Mouse (Mus musculus) intestine, embryonic 14.5 days (tissue): Measurements from ENCODE around the gene Slc7a3. TPM values are rescaled to one million over a fixed set of nuclear protein-coding genes. Genes with fewer than 3 reads are reported as not detected.

Experiments
- ATAC-seq: fragments of 200-750 bp; cut with Nextera tagmentation; replicated peaks from 2 replicates; pipeline ENCODE4 v1.8.0; 2017; ENCODE audit warnings: low read depth, moderate number of reproducible peaks, moderate TSS enrichment, moderate library complexity; ENCODE audit not compliant: low FRiP score, low TSS enrichment
- DNase-seq: peaks from one replicate; pipeline ENCODE4 v3.0.0-alpha.2; 2018; ENCODE audit warnings: low spot score
- H3K27ac ChIP-seq: fragments of 300-500 bp; sonication (generic); 2 replicates; pipeline ENCODE4 v1.5.1; 2014; ENCODE audit warnings: low read depth, mild to moderate bottlenecking, control low read depth
- H3K27me3 ChIP-seq: fragments of 300-500 bp; sonication (generic); replicated peaks from 2 replicates; pipeline ENCODE4 v1.6.1; 2014; ENCODE audit warnings: low read length, control low read depth; ENCODE audit not compliant: control insufficient read depth, insufficient read depth
- H3K36me3 ChIP-seq: fragments of 300-500 bp; sonication (generic); 2 replicates; pipeline ENCODE4 v1.6.1; 2014; ENCODE audit warnings: low read length, control low read depth; ENCODE audit not compliant: control insufficient read depth, insufficient read depth
- H3K4me1 ChIP-seq: fragments of 300-500 bp; sonication (generic); replicated peaks from 2 replicates; pipeline ENCODE4 v1.6.1; 2014; ENCODE audit warnings: low read length, control low read depth, mixed read lengths; ENCODE audit not compliant: control insufficient read depth, insufficient read depth
- H3K4me2 ChIP-seq: fragments of 300-500 bp; sonication (generic); 2 replicates; pipeline ENCODE4 v1.6.1; 2014; ENCODE audit warnings: low read length
- H3K4me3 ChIP-seq: fragments of 300-500 bp; sonication (generic); 2 replicates; pipeline ENCODE4 v1.5.1; 2014; ENCODE audit warnings: low read depth, low read length, control low read depth, mixed read lengths
- H3K9ac ChIP-seq: fragments of 300-500 bp; sonication (generic); 2 replicates; pipeline ENCODE4 v1.6.1; 2014; ENCODE audit warnings: mild to moderate bottlenecking, low read length
- H3K9me3 ChIP-seq: fragments of 300-500 bp; sonication (generic); 2 replicates; pipeline ENCODE4 v1.6.1; 2016; ENCODE audit warnings: low read length, control low read depth; ENCODE audit not compliant: control insufficient read depth
- WGBS: fragments of 180-500 bp; shearing (Covaris S2); extraction: QIAGEN DNeasy Blood & Tissue Kit; methylation state at CpG from one replicate; pipeline ENCODE4 v1.1.7; 2014; 5-methylcytosine and 5-hydroxymethylcytosine counted together
- polyA plus RNA-seq: library from polyadenylated mRNA; unstranded; fragments of >200 nt; fragmentation: Nextera tagmentation; extraction: Ambion mirVana; gene quantifications from 2 replicates; pipeline ENCODE4 v1.2.1, GENCODE M21; 2014

Slc7a3 gene
- polyA plus RNA-seq, 1 experiment from 2014 or later, result 1.4 TPM

DNA sequence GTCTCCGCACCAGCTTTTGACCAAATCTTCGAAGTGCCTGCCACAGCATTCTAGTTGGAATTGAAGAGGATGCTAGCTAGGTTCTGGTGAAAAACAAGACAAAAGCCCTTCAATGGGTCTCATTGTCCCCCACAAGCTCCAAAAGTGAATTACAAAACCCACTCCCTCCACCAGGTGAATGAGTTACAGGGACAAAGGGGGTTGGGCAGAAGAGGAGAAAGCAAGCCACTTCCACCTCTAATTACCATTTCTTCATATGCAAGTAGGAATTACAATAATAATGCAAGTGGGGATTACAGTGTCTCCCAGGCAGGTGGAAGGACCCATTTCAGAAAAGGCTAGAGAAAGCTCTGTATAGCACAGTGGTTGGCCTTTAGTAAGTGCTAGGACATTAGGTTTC is 1.6 kb downstream of the Slc7a3 start:
- Histone ChIP-seq H3K27me3 (peaks cover 10% of the 10 kb centered on the region; the same call in 1 of the 2 replicates), H3K4me1 (no peaks in the 10 kb centered on the region), H3K4me3 (no peak overlapping the region), H3K4me2 (no peak overlapping the region), H3K9ac (no peak overlapping the region), H3K9me3 (no peaks in the 10 kb centered on the region), H3K36me3 (no peaks in the 10 kb centered on the region), H3K27ac (no peak overlapping the region)
- WGBS, result 53% methylated on average over 2 of the region's 2 CpGs
- ATAC-seq (no peak), DNase-seq (no peak)

DNA sequence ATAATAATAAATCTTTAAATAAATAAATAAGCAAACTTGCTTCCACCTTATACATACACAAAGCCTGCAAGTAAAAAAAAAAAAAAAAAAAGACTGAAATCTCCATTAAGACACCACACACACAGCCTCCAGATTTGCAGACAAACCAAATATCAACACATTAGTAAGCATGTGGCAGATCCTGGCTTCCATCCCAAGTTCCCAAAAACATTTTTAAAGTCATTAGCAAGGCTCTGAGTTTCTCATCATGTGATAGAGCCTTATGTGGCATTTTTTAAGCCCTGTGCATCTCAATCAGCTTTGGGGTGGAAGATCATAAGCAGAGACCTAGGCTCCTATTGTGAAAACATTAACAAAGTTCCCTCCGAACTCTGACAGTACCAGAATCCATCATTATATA is 20.6 kb downstream of the Slc7a3 start:
- no peak for ATAC-seq
- no peak for DNase-seq

DNA sequence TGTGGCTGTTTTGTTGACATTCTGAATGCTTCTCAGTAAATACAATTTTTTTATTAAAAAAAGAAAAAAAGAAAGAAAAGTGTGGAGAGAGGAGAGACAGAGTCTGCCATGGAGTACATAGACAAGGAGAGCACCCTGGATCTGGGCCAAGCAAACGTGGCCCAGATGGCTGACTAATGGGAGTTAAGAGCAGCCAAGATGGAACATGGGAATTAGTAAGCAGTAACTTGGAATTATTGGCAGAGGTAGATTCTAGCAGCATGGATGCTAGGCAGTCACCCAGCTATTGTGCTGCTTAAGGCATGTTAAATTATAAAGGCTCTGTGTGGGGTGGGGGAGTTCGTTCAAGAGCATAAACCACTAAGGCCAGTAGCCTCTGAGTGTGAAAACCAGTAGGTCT is 22.3 kb downstream of the Slc7a3 start:
- ATAC-seq (no peak), DNase-seq (no peak)
- Histone ChIP-seq H3K4me1 (no peaks in the 10 kb centered on the region), H3K27ac (no peak overlapping the region), H3K9ac (no peak overlapping the region), H3K36me3 (no peaks in the 10 kb centered on the region), H3K4me2 (no peak overlapping the region), H3K27me3 (no peaks in the 10 kb centered on the region), H3K4me3 (no peak overlapping the region), H3K9me3 (no peaks in the 10 kb centered on the region)
- 49% methylated on average over 2 of the region's 2 CpGs for WGBS

More for the DNA sequence above, 20.6 kb downstream of the Slc7a3 start:
- H3K4me3 ChIP-seq, result no peak overlapping the region
- H3K27me3 ChIP-seq, result no peaks in the 10 kb centered on the region
- no peak overlapping the region for H3K27ac ChIP-seq
- H3K36me3 ChIP-seq, result no peaks in the 10 kb centered on the region
- H3K9ac ChIP-seq, result no peak overlapping the region
- no peaks in the 10 kb centered on the region for H3K9me3 ChIP-seq
- no peaks in the 10 kb centered on the region for H3K4me1 ChIP-seq
- no peak overlapping the region for H3K4me2 ChIP-seq
- WGBS, result 78% methylated on average over 1 of the region's 1 CpGs

GRCm38 (mm10) chrX:101059541-101059940 is 26.3 kb downstream of the Slc7a3 start, which contains the start of gene Tex11:
Gene Tex11, minus strand, starts transcription at chrX:101059667.
- Histone ChIP-seq H3K9ac (no peak within 1 kb of the TSS), H3K4me1 (no peaks in the 10 kb centered on the region), H3K4me3 (no peak within 1 kb of the TSS), H3K36me3 (no peaks in the 10 kb centered on the region), H3K27ac (no peak within 1 kb of the TSS), H3K27me3 (no peaks in the 10 kb centered on the region), H3K4me2 (no peak within 1 kb of the TSS), H3K9me3 (no peaks in the 10 kb centered on the region)
- no peak for ATAC-seq
- DNase-seq, result no peak
- WGBS, result 89% methylated on average over 31 of the region's 31 CpGs

Other genes with a start within 250 kb of the Slc7a3 start
- 0.18 TPM in 1 of 2 replicates, not detected in the other for gene Tex11, start 26.4 kb downstream of the Slc7a3 start, polyA plus RNA-seq
- 48.0 and 51.2 TPM in 2 replicates for gene Snx12, start 136.5 kb upstream of the Slc7a3 start, polyA plus RNA-seq
- gene Foxo4, start 168.5 kb upstream of the Slc7a3 start, polyA plus RNA-seq, result 2.3 and 2.5 TPM in 2 replicates
- gene Gm614, start 178.0 kb upstream of the Slc7a3 start, polyA plus RNA-seq, result not detected in 2 replicates
- gene Il2rg, start 182.2 kb upstream of the Slc7a3 start, polyA plus RNA-seq, result 9.6 and 11.5 TPM in 2 replicates
- gene Gm20489, start 183.0 kb upstream of the Slc7a3 start, polyA plus RNA-seq, result not detected in 2 replicates
- gene Med12, start 188.0 kb upstream of the Slc7a3 start, polyA plus RNA-seq, result 38.5 and 48.2 TPM in 2 replicates
- 7.3 and 7.5 TPM in 2 replicates for gene Nlgn3, start 213.1 kb upstream of the Slc7a3 start, polyA plus RNA-seq